Mouse (Mus musculus) olfactory bulb, adult 2 months (tissue): ENCODE measurements at regions not wholly inside any gene's neighbourhood (a gene's known extent, or its start where the extent isn't known, plus 50 kb on each side); places are given as distances from the start of the nearest gene placed in this dataset.

Experiments used
- H3K27ac ChIP-seq: fragments of 200-500 bp; 2 replicates; pipeline ENCODE4 v1.5.1; 2012; ENCODE audit warnings: low read depth, low read length; ENCODE audit not compliant: insufficient read depth
- H3K4me1 ChIP-seq: fragments of 200-500 bp; 2 replicates; pipeline ENCODE4 v1.6.1; 2012; ENCODE audit warnings: low read length; ENCODE audit not compliant: control insufficient read depth, insufficient read depth
- H3K4me3 ChIP-seq: fragments of 200-500 bp; 2 replicates; pipeline ENCODE4 v1.5.1; 2012; ENCODE audit warnings: mild to moderate bottlenecking, low read depth, low read length, moderate library complexity; ENCODE audit not compliant: insufficient read depth
- CTCF ChIP-seq: fragments of 200-500 bp; IDR thresholded peaks from 2 replicates; pipeline ENCODE4 v1.5.1; 2012; ENCODE audit warnings: low read depth, mild to moderate bottlenecking, low read length, moderate library complexity; ENCODE audit not compliant: insufficient read depth
- POLR2A ChIP-seq: fragments of 200-500 bp; IDR thresholded peaks from 2 replicates; pipeline ENCODE4 v1.6.1; 2012; ENCODE audit warnings: mild to moderate bottlenecking, low read depth, low read length, moderate library complexity; ENCODE audit not compliant: insufficient read depth
- WGBS: fragments of 180-500 bp; shearing (Covaris S2); methylation state at CpG from one replicate; pipeline ENCODE4 v1.1.7; 2018; 5-methylcytosine and 5-hydroxymethylcytosine counted together

- TF ChIP-seq POLR2A (no peak), CTCF (no peak)
- no peak overlapping the region for H3K4me3 ChIP-seq
- H3K4me1 ChIP-seq = no peaks in the 10 kb centered on the region
- 70% methylated on average over 2 of the region's 2 CpGs for WGBS
- no peak overlapping the region for H3K27ac ChIP-seq
Observed at GRCm38 (mm10) chr4:12356992-12357634, 185.3 kb upstream of the Fam92a start.

- TF ChIP-seq CTCF (no peak), POLR2A (no peak)
- Histone ChIP-seq H3K27ac (no peak overlapping the region), H3K4me1 (no peaks in the 10 kb centered on the region), H3K4me3 (no peak overlapping the region)
- 41% methylated on average over 3 of the region's 3 CpGs for WGBS
Observed at GRCm38 (mm10) chr4:12353337-12353856, 181.6 kb upstream of the Fam92a start.

- TF ChIP-seq POLR2A = no peak
- TF ChIP-seq CTCF = no peak
- no peaks in the 10 kb centered on the region for H3K4me1 ChIP-seq
- H3K4me3 ChIP-seq = no peak overlapping the region
- 69% methylated on average over 1 of the region's 1 CpGs for WGBS
- no peak overlapping the region for H3K27ac ChIP-seq
Observed at GRCm38 (mm10) chr4:12339236-12339635, 167.4 kb upstream of the Fam92a start.

GRCm38 (mm10) chr4:12334832-12335587 is 163.2 kb upstream of the Fam92a start:
- Histone ChIP-seq H3K4me1 (no peaks in the 10 kb centered on the region), H3K27ac (no peak overlapping the region), H3K4me3 (no peak overlapping the region)
- WGBS = 47% methylated on average over 7 of the region's 7 CpGs
- no peak for TF ChIP-seq POLR2A

GRCm38 (mm10) chr4:12334429-12334828 is 162.6 kb upstream of the Fam92a start:
- 34% methylated on average over 9 of the region's 9 CpGs for WGBS
- no peak overlapping the region for H3K4me3 ChIP-seq
- no peaks in the 10 kb centered on the region for H3K4me1 ChIP-seq
- no peak overlapping the region for H3K27ac ChIP-seq
- no peak for TF ChIP-seq CTCF
- no peak for TF ChIP-seq POLR2A

GRCm38 (mm10) chr4:12316024-12316423 is 144.2 kb upstream of the Fam92a start:
- no peak overlapping the region for H3K27ac ChIP-seq
- TF ChIP-seq CTCF (no peak), POLR2A (no peak)
- WGBS = 75% methylated on average over 1 of the region's 1 CpGs
- no peaks in the 10 kb centered on the region for H3K4me1 ChIP-seq
- no peak overlapping the region for H3K4me3 ChIP-seq

GRCm38 (mm10) chr4:12308332-12308731 is 136.5 kb upstream of the Fam92a start:
- H3K4me1 ChIP-seq = no peaks in the 10 kb centered on the region
- H3K4me3 ChIP-seq = no peak overlapping the region
- H3K27ac ChIP-seq = no peak overlapping the region
- TF ChIP-seq POLR2A (no peak), CTCF (no peak)
- 94% methylated on average over 5 of the region's 5 CpGs for WGBS

GRCm38 (mm10) chr4:12306618-12307565 is 135.1 kb upstream of the Fam92a start:
- no peak overlapping the region for H3K4me3 ChIP-seq
- H3K4me1 ChIP-seq = no peaks in the 10 kb centered on the region
- H3K27ac ChIP-seq = no peak overlapping the region
- TF ChIP-seq POLR2A (no peak), CTCF (no peak)
- whole genome bisulfite sequencing = 30% methylated on average over 9 of the region's 9 CpGs

GRCm38 (mm10) chr4:12287079-12287686 is 115.4 kb upstream of the Fam92a start:
- Histone ChIP-seq H3K4me1 (no peaks in the 10 kb centered on the region), H3K4me3 (no peak overlapping the region), H3K27ac (no peak overlapping the region)
- 68% methylated on average over 4 of the region's 4 CpGs for WGBS
- TF ChIP-seq CTCF (no peak), POLR2A (no peak)
